Mouse (Mus musculus): ENCODE measurements around the gene Kif1bp. TPM values are rescaled to one million over a fixed set of nuclear protein-coding genes. Genes with fewer than 3 reads are reported as not detected.
"Not testable (repeated sequence)": the region's sequence is repeated elsewhere in the genome, so short reads cannot be mapped to it uniquely, and the experiment has no call there.

Gene Kif1bp
- 100 to 1,000 TPM; 180 to 185 TPM for total RNA-seq (2021)
- long read RNA-seq, experiment 1, transcript Kif1bp-201 (7 exons, 2,472 nt) = major isoform, 330 of 350 reads
- long read RNA-seq, experiment 1, partial matches to known transcripts = 1 of 350 reads
- long read RNA-seq, experiment 1, other reads (novel, unspliced or antisense) = 17 of 350 reads
- long read RNA-seq, experiment 2, transcript Kif1bp-201 (7 exons, 2,472 nt) = major isoform, 194 of 201 reads
- long read RNA-seq, experiment 2, partial matches to known transcripts = 3 of 201 reads
- long read RNA-seq, experiment 2, other reads (novel, unspliced or antisense) = 3 of 201 reads

DNA sequence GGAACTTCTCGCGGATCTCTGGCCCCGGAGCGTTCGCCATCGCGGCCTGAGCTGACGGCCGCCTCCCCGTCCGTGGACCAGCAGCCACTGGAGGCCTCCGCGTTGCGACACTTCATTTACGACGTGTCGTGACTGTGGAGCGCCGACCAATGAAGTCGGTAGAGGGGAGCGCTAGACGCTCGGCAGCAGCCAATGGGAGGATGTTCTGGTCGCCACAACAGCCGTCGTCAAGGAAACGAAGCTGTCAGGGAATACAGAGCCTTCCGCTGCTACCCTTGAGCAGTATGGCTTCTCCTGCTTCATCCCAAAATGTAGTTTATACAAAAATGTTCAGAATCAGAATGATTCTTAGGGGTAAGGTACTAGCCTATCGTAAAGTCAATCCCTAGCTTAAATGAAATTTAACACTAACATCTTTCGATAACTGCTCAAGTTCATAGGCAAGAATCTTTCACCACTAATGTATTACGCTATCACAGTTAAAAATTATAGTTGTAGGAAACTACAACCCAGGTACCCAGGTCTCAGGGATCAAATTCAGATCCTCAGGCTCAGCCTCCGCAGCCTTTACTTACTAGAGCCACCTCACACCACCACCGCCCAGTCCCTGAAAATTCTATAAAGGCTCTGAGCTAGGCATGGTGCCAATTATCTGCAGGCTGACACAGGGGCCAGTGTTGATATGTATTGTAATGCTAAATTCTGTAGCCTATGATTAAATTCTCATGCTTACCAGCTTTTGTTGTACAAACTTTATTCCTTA is at the start of gene Kif1bp:
Gene Kif1bp (minus strand): TSS at position 120 of the 763 bp plus-strand sequence.
- peak; percentile 95 to 97 for DNase-seq (ENCODE audit: extremely low spot score in 1 of 2, low spot score in 2 of 2)
- peak within 1 kb of the TSS; percentile 88 for H3K27ac ChIP-seq
- TF ChIP-seq CTCF (IDR thresholded peaks at IDR 0.05) = no peak
- peak within 1 kb of the TSS; percentile 78 for H3K4me3 ChIP-seq
- intact Hi-C loops (cut with DNase I) = no loop called here

DNA sequence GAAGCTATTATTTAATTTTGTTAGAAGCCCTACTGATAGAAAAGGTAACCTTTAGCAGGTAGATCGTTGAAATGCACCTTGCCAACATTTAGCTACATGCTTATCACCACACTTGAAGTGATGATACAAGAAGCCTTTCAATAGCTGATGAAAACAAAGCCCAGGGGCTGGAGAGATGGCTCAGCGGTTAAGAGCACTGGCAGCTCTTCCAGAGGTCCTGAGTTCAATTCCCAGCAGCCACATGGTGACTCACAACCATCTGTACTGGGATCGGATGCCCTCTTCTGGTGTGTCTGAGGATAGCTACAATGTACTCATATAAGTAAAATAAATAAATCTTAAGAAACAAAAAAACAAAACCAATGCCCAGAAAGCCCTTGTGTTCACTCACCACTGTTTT is 25.9 kb upstream of the Kif1bp start:
- H3K27ac ChIP-seq = no peak overlapping the region
- no peak for DNase-seq (ENCODE audit: extremely low spot score in 1 of 2, low spot score in 2 of 2)
- no peak; the same call in 1 of the 2 replicates for TF ChIP-seq CTCF (IDR thresholded peaks at IDR 0.05)
- H3K4me3 ChIP-seq = no peak overlapping the region
- intact Hi-C loops (cut with DNase I) = no loop called here

DNA sequence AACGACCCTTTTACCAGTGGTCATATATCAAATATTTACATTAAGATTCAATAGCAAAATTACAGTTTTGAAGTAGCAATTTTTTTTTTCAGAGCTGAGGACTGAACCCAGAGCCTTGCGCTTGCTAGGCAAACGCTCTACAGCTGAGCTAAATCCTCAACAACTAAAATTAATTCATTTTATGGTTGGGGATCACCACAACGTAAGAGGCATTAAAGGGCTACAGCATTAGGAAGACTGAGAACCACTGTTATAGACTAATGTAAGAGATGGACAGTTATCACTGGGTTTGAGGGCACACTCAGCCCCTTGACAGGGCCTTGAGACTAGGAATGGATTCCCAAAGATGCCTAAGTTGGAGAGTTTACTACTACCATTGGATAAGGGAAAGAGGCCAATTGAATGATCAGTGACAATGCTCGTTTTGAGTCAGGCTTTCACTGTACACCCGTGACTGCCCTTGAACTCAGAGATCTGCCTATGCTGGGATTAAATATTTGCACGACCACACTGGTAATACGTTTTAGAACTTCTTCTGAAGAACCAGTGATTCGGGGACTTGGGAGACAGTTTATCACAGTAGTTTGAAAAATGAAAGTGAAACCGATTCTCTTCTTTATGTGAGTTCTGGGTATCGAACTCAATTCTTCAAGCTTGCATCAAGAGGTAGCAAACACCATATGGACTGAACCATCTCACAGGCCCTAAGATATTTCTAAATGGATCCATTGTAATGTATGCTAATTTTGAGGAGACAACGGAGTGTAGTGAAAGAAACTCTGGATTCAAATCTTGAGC is 25.2 kb upstream of the Kif1bp start:
- Histone ChIP-seq H3K4me3 (no peak overlapping the region), H3K27ac (no peak overlapping the region)
- no peak for DNase-seq (ENCODE audit: extremely low spot score in 1 of 2, low spot score in 2 of 2)
- intact Hi-C loops (cut with DNase I) = no loop called here
- TF ChIP-seq CTCF (IDR thresholded peaks at IDR 0.05) = no peak

DNA sequence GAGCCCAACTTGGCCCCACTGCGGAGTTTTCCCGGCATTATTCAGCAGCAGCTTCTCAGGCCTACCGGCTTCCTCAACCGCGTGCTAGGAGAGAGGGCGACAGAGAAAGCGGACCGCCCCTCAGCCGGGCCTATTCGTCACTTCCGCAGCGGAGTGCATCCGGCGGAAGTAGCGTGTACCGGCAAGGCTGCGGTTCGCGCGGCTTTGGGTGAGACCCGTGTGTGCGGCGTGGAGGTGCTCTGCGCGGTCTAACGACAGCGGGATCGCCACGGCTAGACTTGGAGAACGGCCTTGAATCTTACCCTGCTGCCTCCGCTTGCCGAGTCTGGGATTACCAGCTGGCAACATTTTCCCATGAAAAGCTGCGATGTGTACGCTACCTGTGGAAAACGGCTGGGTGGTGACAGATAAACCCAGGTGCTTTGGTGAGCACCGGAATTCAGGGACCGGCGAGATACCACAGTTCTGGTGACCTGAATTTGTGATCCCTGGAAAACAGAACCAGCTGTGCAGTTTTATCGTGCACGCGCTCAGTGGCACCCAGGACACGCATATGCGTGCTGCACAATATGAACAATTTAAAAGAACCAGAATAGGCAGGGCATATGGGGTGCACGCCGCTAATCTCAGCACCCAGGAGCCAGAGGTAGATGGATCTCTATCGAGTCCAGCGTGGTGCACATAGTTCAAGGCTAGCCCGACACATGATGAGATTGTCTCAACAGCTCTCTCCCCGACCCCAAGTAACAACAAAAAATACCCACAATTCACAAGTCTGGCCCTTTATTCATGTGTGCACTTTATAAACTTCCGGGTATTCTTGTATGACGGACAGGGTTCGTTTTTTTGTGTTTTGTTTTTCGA is 24.2 kb upstream of the Kif1bp start, which contains the start of gene Ddx21:
Gene Ddx21 (minus strand): TSS at position 105 of the 864 bp plus-strand sequence.
- no peak for TF ChIP-seq CTCF (IDR thresholded peaks at IDR 0.05)
- peak within 1 kb of the TSS; percentile 69 for H3K27ac ChIP-seq
- peak; percentile 89 to 93 for DNase-seq (ENCODE audit: extremely low spot score in 1 of 2, low spot score in 2 of 2)
- H3K4me3 ChIP-seq = peak within 1 kb of the TSS; percentile 80
- intact Hi-C loops (cut with DNase I) = loop anchor here (1.0 kb wide), 1 partner anchor 49 kb away; the partner anchor contains the start of gene Ddx50

DNA sequence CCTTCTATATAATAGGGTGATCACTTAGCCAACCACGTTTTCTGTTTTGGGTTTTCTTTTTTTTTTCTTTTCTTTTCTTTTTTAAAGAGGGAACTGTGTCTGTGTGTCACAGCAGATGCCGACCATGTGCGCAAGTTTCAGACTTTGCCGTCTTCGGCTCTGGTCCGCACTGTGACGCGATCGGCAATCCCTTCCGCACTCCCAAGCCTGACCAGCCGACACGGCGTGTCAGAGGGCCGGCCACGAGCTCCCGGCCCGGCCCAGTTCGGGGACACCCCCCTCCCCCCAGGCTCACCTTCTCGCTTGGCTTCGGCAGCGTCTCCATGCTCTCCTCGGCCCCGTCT is 23.5 kb upstream of the Kif1bp start:
- TF ChIP-seq CTCF (IDR thresholded peaks at IDR 0.05) = no peak
- intact Hi-C loops (cut with DNase I) = loop anchor here (1.0 kb wide), 1 partner anchor 49 kb away; the partner anchor contains the start of gene Ddx50
- peak overlapping the region; percentile 69 for H3K27ac ChIP-seq
- peak overlapping the region; percentile 80 for H3K4me3 ChIP-seq
- DNase-seq (ENCODE audit: extremely low spot score in 1 of 2, low spot score in 2 of 2) = no peak

DNA sequence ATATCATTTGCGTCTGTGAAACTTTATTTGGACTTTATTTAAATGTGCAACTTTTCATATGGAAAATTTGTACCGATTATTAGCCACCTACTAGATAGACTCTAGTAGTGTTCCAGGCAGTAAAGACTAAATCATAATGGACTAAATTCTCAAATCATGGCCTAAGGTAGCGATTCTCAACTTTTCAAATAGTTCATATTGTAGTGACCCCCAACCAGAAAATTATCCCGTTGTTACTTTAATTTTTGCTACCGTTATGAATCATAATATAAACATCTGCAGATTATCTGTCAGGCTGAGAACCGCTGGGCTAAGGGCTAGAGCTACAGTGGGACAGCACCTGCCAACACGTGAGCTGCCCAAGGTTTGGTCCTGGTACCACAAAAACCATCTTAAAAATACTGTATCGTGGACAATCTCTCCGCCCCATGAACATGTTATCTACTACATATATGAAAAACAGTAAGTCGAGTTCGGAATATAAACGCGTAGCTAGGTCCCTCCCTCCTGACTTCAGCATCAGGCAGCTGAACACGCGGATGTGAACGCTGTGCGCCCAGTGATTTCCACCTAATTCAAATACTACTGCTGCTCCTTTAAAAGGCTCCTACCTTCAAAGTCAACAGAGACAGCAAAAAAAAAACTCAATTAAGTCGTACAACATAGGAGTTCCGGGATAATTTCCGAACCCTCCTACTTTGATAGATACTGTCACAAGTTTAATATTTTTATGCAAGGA is 23.0 kb upstream of the Kif1bp start:
- Histone ChIP-seq H3K27ac (peak overlapping the region; percentile 69; the same call in 1 of the 2 replicates), H3K4me3 (peak overlapping the region; percentile 80)
- TF ChIP-seq CTCF (IDR thresholded peaks at IDR 0.05) = no peak
- DNase-seq (ENCODE audit: extremely low spot score in 1 of 2, low spot score in 2 of 2) = no peak
- intact Hi-C loops (cut with DNase I) = no loop called here

DNA sequence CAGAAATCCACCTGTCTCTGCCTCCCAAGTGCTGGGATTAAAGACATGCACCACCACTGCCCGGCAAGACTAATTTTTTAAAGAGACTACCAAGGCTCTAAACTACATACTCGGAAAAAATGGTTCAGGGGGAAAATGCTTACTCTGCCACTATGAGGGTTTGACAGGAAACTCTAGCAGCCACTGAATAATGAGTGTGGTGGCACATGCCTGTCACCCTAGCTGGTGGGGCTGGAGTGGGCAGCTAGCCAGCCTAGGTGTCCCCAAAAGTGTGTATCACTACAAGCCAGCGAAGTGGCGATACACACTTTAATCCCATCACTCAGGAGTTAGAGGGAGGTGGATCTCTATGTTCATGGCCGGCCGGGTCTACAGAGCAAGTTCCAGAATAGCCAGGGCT is 21.8 kb upstream of the Kif1bp start:
- TF ChIP-seq CTCF (IDR thresholded peaks at IDR 0.05) = no peak
- Histone ChIP-seq H3K4me3 (no peak overlapping the region), H3K27ac (no peak overlapping the region)
- intact Hi-C loops (cut with DNase I) = no loop called here
- DNase-seq (ENCODE audit: extremely low spot score in 1 of 2, low spot score in 2 of 2) = no peak

DNA sequence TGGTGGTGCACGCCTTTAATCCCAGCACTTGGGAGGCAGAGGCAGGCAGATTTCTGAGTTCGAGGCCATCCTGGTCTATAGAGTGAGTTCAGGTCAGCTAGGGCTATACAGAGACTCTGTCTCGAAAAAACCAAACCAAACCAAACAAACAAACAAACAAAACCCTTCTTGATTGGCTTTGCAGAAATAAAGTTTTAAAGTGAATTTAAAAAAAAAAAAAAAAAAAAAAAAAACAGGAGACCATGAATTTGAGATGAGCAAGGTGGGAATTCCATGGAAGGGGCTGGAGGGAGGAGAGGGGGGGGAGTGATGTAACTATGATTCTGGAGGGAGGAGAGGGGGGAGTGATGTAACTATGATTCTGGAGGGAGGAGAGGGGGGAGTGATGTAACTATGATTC is 21.1 kb upstream of the Kif1bp start:
- H3K4me3 ChIP-seq; intact Hi-C loops (cut with DNase I); H3K27ac ChIP-seq; DNase-seq (ENCODE audit: extremely low spot score in 1 of 2, low spot score in 2 of 2): not testable (repeated sequence)

DNA sequence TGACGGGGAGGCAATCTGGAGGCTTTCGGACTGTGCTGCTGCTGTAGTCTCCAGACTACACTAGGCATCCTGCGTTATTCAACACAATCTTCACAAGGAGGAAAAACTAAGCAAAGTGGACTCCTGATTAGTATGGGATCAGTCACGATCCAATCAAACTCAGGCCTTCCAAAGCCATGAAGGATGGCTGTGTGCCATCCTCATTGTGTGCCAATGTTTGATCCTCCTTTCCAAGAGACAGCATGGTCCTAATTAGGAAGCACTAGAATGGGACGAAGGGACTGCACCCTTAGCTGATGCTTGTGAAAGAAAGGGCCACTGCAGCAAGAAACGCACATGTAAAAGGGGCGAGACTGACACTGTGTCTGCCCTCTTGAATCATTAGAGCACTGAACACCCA is 14.2 kb upstream of the Kif1bp start:
- no peak for TF ChIP-seq CTCF (IDR thresholded peaks at IDR 0.05)
- no peak for DNase-seq (ENCODE audit: extremely low spot score in 1 of 2, low spot score in 2 of 2)
- intact Hi-C loops (cut with DNase I) = no loop called here
- H3K27ac ChIP-seq = no peak overlapping the region
- H3K4me3 ChIP-seq = no peak overlapping the region

DNA sequence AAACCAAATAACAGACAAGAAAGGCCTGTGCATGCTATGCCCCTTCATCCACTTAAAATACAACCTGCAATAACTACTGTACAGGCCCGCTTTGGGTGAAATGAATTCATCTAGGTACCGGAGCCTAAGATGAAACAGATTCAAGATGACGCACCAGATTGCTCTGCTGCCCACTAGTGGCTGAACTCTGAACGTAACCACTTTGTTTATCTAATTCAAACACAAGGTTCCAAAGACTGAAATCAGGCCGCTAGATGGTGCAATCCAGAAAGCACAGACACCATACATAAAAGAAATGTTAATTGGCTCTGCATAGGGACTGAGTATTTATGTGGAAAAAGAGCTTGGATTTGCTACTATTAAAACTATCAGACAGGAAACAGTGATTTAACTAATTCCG is 11.9 kb upstream of the Kif1bp start:
- H3K4me3 ChIP-seq = 0 out of 2 replicates have a peak overlapping the region, but pooled peaks have one; percentile 2
- TF ChIP-seq CTCF (IDR thresholded peaks at IDR 0.05) = no peak; the same call in none of the 2 replicates
- intact Hi-C loops (cut with DNase I) = no loop called here
- no peak overlapping the region for H3K27ac ChIP-seq
- DNase-seq (ENCODE audit: extremely low spot score in 1 of 2, low spot score in 2 of 2) = peak; percentile 85 to 86

All from left cerebral cortex, adult 2 months (tissue).